Mouse (Mus musculus) skeletal muscle tissue, adult 2 months (tissue): ENCODE measurements around the gene Ppp2r3c.
"Not testable (repeated sequence)": the region's sequence is repeated elsewhere in the genome, so short reads cannot be mapped to it uniquely, and the experiment has no call there.

ENCODE experiments used
- DNase-seq: peaks from one replicate; pipeline ENCODE4 v3.0.0-alpha.2; 2012; ENCODE audit warnings: low read depth, low spot score

Gene Ppp2r3c

DNA sequence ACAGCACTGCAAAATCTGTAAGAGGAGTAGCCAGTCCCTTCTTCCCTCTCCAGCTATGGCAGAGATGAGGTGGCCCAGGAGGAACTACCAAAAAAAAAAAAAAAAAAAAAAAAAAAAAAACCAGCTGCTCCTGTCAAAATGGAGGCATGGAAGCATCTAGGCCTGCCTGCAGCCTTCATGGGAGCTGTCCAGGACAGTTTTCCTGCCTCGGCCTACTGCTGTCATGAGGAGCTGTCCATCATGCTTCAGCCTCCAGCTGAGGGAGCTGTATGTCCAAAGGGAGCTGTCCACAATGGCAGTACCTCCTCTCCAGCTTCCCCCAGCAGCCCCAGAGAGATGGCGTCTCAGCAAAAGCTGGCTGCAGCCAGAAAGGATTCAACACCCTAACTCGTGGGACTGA is 30.6 kb downstream of the Ppp2r3c start:
- DNase-seq = no peak

DNA sequence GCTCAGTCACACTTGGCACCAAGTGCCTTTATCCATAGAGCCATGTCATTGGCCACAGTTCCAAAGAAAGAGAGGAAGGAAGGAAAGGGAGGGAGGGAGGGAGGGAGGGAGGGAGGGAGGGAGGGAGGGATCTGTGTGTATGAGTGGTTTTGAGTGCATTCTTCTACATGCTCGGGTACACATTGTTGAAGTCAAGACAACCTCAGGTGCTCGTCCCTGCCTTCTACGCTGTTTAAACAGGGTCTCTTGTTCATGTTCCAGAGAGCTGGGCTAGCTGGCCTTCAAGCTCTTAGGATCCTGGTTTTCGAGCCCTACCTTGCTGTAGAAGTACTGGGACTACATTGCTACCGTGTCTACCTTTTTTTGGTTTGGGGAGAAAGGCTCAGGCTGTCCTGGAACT is 39.4 kb downstream of the Ppp2r3c start:
- DNase-seq = not testable (repeated sequence)

DNA sequence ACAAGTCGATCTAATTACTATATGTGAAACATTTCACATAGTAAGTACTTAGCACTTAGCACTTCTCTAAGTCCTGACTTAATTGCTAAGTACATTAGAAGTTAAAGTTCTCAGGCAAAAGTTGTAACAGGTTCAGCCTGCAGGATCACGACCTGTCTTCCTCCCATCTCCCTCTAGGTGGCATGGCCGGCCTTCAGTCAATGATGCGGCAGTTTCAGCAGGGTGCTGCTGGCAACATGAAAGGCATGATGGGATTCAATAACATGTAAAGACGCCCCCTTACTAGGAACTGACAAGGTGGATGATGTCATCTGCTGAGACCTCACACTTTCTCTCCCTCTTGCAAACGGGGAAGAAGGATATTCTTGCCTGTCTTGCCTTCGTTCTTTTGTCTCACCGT is 40.8 kb downstream of the Ppp2r3c start:
- not testable (repeated sequence) for DNase-seq

DNA sequence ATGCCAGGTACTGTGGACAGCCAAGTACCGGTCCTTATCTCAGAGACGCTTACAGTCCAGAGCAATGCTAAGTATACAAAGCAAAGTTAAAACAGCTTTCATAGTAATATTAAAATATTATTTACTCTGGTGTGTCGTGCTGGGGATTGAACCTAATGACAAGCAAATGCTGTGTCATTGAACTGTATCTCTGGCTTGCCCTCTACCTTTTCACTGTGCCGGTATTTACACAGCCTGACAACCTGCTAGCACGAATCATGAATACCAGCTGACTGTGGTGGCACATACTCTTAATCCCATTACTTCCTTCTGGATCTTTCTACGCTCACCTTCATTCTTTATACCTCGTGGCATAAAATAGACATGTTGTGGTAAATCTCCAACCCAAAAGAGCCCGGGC is 60.6 kb downstream of the Ppp2r3c start:
- DNase-seq = not testable (repeated sequence)

DNA sequence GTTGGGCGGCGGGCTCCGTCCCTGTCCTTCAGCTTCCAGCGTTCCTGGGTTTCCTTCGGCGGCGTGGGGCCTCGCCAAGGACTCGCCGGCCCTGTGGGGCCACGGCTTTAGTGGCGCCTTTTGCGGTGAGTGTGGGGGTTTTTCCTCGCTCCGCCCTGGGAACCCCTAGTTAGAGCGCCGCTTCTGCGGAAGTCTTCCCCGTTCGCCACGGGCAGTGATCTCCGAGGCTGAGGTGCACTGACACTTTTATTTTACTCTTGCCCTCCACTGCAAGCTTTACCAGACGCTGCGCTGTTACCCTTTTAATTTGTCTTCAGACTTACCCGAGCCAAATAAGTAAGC is 72.3 kb downstream of the Ppp2r3c start:
- not testable (repeated sequence) for DNase-seq

DNA sequence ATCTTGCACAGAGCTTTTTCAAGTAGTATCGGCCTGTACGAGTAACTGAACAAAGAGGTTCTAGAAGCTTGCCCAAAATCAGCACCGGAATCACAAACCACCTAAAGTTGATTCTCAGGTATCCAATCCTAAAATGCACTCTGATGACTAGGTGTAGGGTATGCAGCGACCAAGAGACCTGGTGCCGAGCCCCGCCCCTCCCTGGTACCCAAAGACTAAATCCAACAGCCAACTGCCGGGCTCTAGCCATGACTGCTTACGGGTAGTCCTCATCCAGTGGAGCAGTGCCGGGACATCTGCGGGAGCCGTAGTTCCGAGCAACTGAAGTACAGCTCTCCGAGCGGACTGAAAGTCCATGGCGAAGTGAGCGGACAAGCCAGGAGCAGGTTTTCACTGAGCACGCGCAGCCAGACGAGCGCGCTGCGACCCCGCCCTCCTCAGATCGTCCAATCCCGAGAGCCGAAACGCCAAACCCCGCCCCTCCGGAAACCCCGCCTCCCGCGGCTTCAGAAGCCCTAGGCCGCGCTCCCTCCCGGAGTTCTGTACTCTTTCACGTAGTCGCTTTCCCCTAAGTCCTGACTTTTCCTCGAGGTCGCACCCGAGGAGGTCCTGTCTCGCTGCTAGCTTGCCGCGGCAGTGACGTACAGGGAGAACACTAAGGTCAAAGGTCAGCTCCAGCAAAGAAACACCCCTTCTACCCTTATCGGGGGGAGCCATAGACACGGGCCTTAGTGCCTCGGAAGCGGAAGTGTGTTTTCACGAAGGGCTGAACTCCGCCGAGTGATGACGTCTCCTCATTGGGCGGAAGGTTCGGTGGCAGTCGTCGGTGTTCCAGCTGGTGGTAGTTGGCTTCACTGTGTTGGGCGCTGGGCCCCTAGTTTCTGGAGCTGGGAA is 72.9 kb downstream of the Ppp2r3c start, which contains the start of gene Srp54c:
Gene Srp54c, plus strand, starts transcription at position 543 of the 894 bp plus-strand sequence.
- DNase-seq = not testable (repeated sequence)
